Mouse (Mus musculus) lung, postnatal 0 days (tissue): ENCODE measurements around the gene Efna2.

Source experiments
- CTCF ChIP-seq: IDR thresholded peaks from 2 replicates; pipeline ENCODE4 v1.5.1; 2016; ENCODE audit warnings: antibody characterized with exemption, mild to moderate bottlenecking
- EP300 ChIP-seq: IDR thresholded peaks from 2 replicates; pipeline ENCODE4 v1.6.1; 2016; ENCODE audit warnings: antibody characterized with exemption, mild to moderate bottlenecking, control low read depth

- no peak for TF ChIP-seq EP300
- TF ChIP-seq CTCF: no peak
These were observed 35.6 kb upstream of the Efna2 start for GRCm38 (mm10) chr10:80143664-80144063.
